Mouse (Mus musculus): ENCODE measurements around the gene Fam13a. TPM values are rescaled to one million over a fixed set of nuclear protein-coding genes. Genes with fewer than 3 reads are reported as not detected.

Gene Fam13a
- polyA plus RNA-seq, 1 experiment from 2014 or later: 9.0 TPM

- Histone ChIP-seq H3K4me1 (ENCODE audit: control insufficient read depth in 2 of 2, insufficient read depth in 2 of 2, low read length in 2 of 2) (no peaks in the 10 kb centered on the region), H3K27ac (replicated peaks in 1 of 2; ENCODE audit: control insufficient read depth in 1 of 2, insufficient read depth in 1 of 2, low read depth in 2 of 2, low read length in 2 of 2) (no peak overlapping the region), H3K27me3 (ENCODE audit: control insufficient read depth, insufficient read depth, low read length) (no peaks in the 10 kb centered on the region), H3K9me3 (ENCODE audit: control insufficient read depth, low read length) (no peaks in the 10 kb centered on the region), H3K36me3 (ENCODE audit: control insufficient read depth, insufficient read depth, low read length) (peaks cover 36% of the 10 kb centered on the region), H3K9ac (ENCODE audit: low read length) (no peak overlapping the region), H3K4me3 (ENCODE audit: control insufficient read depth in 1 of 2, insufficient read depth in 1 of 2, low read depth in 1 of 2, low read length in 2 of 2) (no peak overlapping the region), H3K4me2 (ENCODE audit: low read length) (no peak overlapping the region)
- no peak for ATAC-seq (ENCODE audit: insufficient number of reproducible peaks, insufficient read depth, low FRiP score, low read depth)
- 49% methylated on average over 2 of the region's 2 CpGs for WGBS
These were observed 73.0 kb downstream of the Fam13a start for GRCm38 (mm10) chr6:58951128-58951992.

GRCm38 (mm10) chr6:58950410-58950809, 73.9 kb downstream of the Fam13a start:
- Histone ChIP-seq H3K9me3 (ENCODE audit: control insufficient read depth, low read length) (no peaks in the 10 kb centered on the region), H3K27ac (replicated peaks in 1 of 2; ENCODE audit: control insufficient read depth in 1 of 2, insufficient read depth in 1 of 2, low read depth in 2 of 2, low read length in 2 of 2) (no peak overlapping the region), H3K4me3 (ENCODE audit: control insufficient read depth in 1 of 2, insufficient read depth in 1 of 2, low read depth in 1 of 2, low read length in 2 of 2) (no peak overlapping the region), H3K4me2 (ENCODE audit: low read length) (no peak overlapping the region), H3K27me3 (ENCODE audit: control insufficient read depth, insufficient read depth, low read length) (no peaks in the 10 kb centered on the region), H3K36me3 (ENCODE audit: control insufficient read depth, insufficient read depth, low read length) (peaks cover 31% of the 10 kb centered on the region), H3K4me1 (ENCODE audit: control insufficient read depth in 2 of 2, insufficient read depth in 2 of 2, low read length in 2 of 2) (no peaks in the 10 kb centered on the region), H3K9ac (ENCODE audit: low read length) (no peak overlapping the region)
- 91% methylated on average over 1 of the region's 1 CpGs for WGBS
- no peak for ATAC-seq (ENCODE audit: insufficient number of reproducible peaks, insufficient read depth, low FRiP score, low read depth)

GRCm38 (mm10) chr6:58946840-58947239, 77.5 kb downstream of the Fam13a start:
- no peak overlapping the region for H3K9ac ChIP-seq (ENCODE audit: low read length)
- H3K4me1 ChIP-seq (ENCODE audit: control insufficient read depth in 2 of 2, insufficient read depth in 2 of 2, low read length in 2 of 2): no peaks in the 10 kb centered on the region
- no peaks in the 10 kb centered on the region for H3K27me3 ChIP-seq (ENCODE audit: control insufficient read depth, insufficient read depth, low read length)
- no peak overlapping the region for H3K4me3 ChIP-seq (ENCODE audit: control insufficient read depth in 1 of 2, insufficient read depth in 1 of 2, low read depth in 1 of 2, low read length in 2 of 2)
- no peak for ATAC-seq (ENCODE audit: insufficient number of reproducible peaks, insufficient read depth, low FRiP score, low read depth)
- WGBS: 80% methylated on average over 4 of the region's 4 CpGs
- H3K27ac ChIP-seq (replicated peaks in 1 of 2; ENCODE audit: control insufficient read depth in 1 of 2, insufficient read depth in 1 of 2, low read depth in 2 of 2, low read length in 2 of 2): no peak overlapping the region
- H3K4me2 ChIP-seq (ENCODE audit: low read length): no peak overlapping the region
- no peaks in the 10 kb centered on the region for H3K9me3 ChIP-seq (ENCODE audit: control insufficient read depth, low read length)
- H3K36me3 ChIP-seq (ENCODE audit: control insufficient read depth, insufficient read depth, low read length): 0 out of 2 replicates have a peak, but pooled peaks cover 7% of the 10 kb centered on the region

GRCm38 (mm10) chr6:58946246-58946645, 78.1 kb downstream of the Fam13a start:
- Histone ChIP-seq H3K9me3 (ENCODE audit: control insufficient read depth, low read length) (no peaks in the 10 kb centered on the region), H3K36me3 (ENCODE audit: control insufficient read depth, insufficient read depth, low read length) (0 out of 2 replicates have a peak, but pooled peaks cover 7% of the 10 kb centered on the region), H3K4me1 (ENCODE audit: control insufficient read depth in 2 of 2, insufficient read depth in 2 of 2, low read length in 2 of 2) (no peaks in the 10 kb centered on the region), H3K4me3 (ENCODE audit: control insufficient read depth in 1 of 2, insufficient read depth in 1 of 2, low read depth in 1 of 2, low read length in 2 of 2) (no peak overlapping the region), H3K27ac (replicated peaks in 1 of 2; ENCODE audit: control insufficient read depth in 1 of 2, insufficient read depth in 1 of 2, low read depth in 2 of 2, low read length in 2 of 2) (no peak overlapping the region), H3K4me2 (ENCODE audit: low read length) (no peak overlapping the region), H3K9ac (ENCODE audit: low read length) (no peak overlapping the region), H3K27me3 (ENCODE audit: control insufficient read depth, insufficient read depth, low read length) (no peaks in the 10 kb centered on the region)
- 58% methylated on average over 2 of the region's 2 CpGs for WGBS
- no peak for ATAC-seq (ENCODE audit: insufficient number of reproducible peaks, insufficient read depth, low FRiP score, low read depth)

- H3K27ac ChIP-seq (replicated peaks in 1 of 2; ENCODE audit: control insufficient read depth in 1 of 2, insufficient read depth in 1 of 2, low read depth in 2 of 2, low read length in 2 of 2): no peak overlapping the region
- no peak for ATAC-seq (ENCODE audit: insufficient number of reproducible peaks, insufficient read depth, low FRiP score, low read depth)
These were observed 80.4 kb downstream of the Fam13a start for GRCm38 (mm10) chr6:58943958-58944357.

GRCm38 (mm10) chr6:58942276-58942675, 82.1 kb downstream of the Fam13a start:
- no peak for ATAC-seq (ENCODE audit: insufficient number of reproducible peaks, insufficient read depth, low FRiP score, low read depth)
- H3K27me3 ChIP-seq (ENCODE audit: control insufficient read depth, insufficient read depth, low read length): no peaks in the 10 kb centered on the region
- no peaks in the 10 kb centered on the region for H3K9me3 ChIP-seq (ENCODE audit: control insufficient read depth, low read length)

More at GRCm38 (mm10) chr6:58943958-58944357, 80.4 kb downstream of the Fam13a start:
- Histone ChIP-seq H3K9me3 (ENCODE audit: control insufficient read depth, low read length) (no peaks in the 10 kb centered on the region), H3K4me2 (ENCODE audit: low read length) (no peak overlapping the region), H3K4me1 (ENCODE audit: control insufficient read depth in 2 of 2, insufficient read depth in 2 of 2, low read length in 2 of 2) (no peaks in the 10 kb centered on the region), H3K27me3 (ENCODE audit: control insufficient read depth, insufficient read depth, low read length) (no peaks in the 10 kb centered on the region), H3K36me3 (ENCODE audit: control insufficient read depth, insufficient read depth, low read length) (peaks cover 10% of the 10 kb centered on the region; the same call in 1 of the 2 replicates), H3K4me3 (ENCODE audit: control insufficient read depth in 1 of 2, insufficient read depth in 1 of 2, low read depth in 1 of 2, low read length in 2 of 2) (no peak overlapping the region), H3K9ac (ENCODE audit: low read length) (no peak overlapping the region)
- WGBS: 82% methylated on average over 3 of the region's 3 CpGs

GRCm38 (mm10) chr6:58937726-58938125, 86.6 kb downstream of the Fam13a start:
- Histone ChIP-seq H3K4me1 (ENCODE audit: control insufficient read depth in 2 of 2, insufficient read depth in 2 of 2, low read length in 2 of 2) (no peaks in the 10 kb centered on the region), H3K9me3 (ENCODE audit: control insufficient read depth, low read length) (no peaks in the 10 kb centered on the region), H3K9ac (ENCODE audit: low read length) (no peak overlapping the region), H3K36me3 (ENCODE audit: control insufficient read depth, insufficient read depth, low read length) (peaks cover 19% of the 10 kb centered on the region), H3K4me2 (ENCODE audit: low read length) (no peak overlapping the region), H3K27me3 (ENCODE audit: control insufficient read depth, insufficient read depth, low read length) (no peaks in the 10 kb centered on the region), H3K4me3 (ENCODE audit: control insufficient read depth in 1 of 2, insufficient read depth in 1 of 2, low read depth in 1 of 2, low read length in 2 of 2) (no peak overlapping the region), H3K27ac (replicated peaks in 1 of 2; ENCODE audit: control insufficient read depth in 1 of 2, insufficient read depth in 1 of 2, low read depth in 2 of 2, low read length in 2 of 2) (no peak overlapping the region)
- no peak for ATAC-seq (ENCODE audit: insufficient number of reproducible peaks, insufficient read depth, low FRiP score, low read depth)

More at GRCm38 (mm10) chr6:58942276-58942675, 82.1 kb downstream of the Fam13a start:
- Histone ChIP-seq H3K27ac (replicated peaks in 1 of 2; ENCODE audit: control insufficient read depth in 1 of 2, insufficient read depth in 1 of 2, low read depth in 2 of 2, low read length in 2 of 2) (no peak overlapping the region), H3K9ac (ENCODE audit: low read length) (no peak overlapping the region), H3K36me3 (ENCODE audit: control insufficient read depth, insufficient read depth, low read length) (peaks cover 12% of the 10 kb centered on the region; the same call in 1 of the 2 replicates), H3K4me1 (ENCODE audit: control insufficient read depth in 2 of 2, insufficient read depth in 2 of 2, low read length in 2 of 2) (no peaks in the 10 kb centered on the region), H3K4me2 (ENCODE audit: low read length) (no peak overlapping the region), H3K4me3 (ENCODE audit: control insufficient read depth in 1 of 2, insufficient read depth in 1 of 2, low read depth in 1 of 2, low read length in 2 of 2) (no peak overlapping the region)
- WGBS: 89% methylated on average over 2 of the region's 2 CpGs
